Mouse (Mus musculus): ENCODE measurements around the gene AW549877. TPM values are rescaled to one million over a fixed set of nuclear protein-coding genes. Genes with fewer than 3 reads are reported as not detected.

AW549877 gene
- polyA plus RNA-seq, 2 experiments, result 7.2 to 7.4 TPM

DNA sequence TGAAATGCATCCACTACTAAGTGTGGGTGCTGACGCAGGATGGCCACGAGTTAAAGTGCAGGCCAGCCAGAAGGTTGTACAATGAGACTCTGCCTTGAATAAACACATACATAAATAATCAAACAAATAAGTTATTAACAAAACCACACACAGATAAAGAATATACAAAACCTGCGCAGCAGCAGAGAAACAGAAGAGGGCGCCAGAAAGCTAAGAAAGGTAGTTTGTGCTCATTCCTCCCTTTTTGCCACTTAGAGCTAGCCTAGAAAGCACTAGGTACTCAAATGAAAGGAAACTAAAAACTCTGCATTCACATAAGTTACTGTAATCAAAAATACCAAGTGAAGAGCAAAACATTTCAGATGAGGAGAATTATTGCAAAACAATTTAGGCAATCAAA lies 37.6 kb downstream of the AW549877 start:
- whole genome bisulfite sequencing (ENCODE audit: insufficient replicate concordance), result 22% methylated on average over 4 of the region's 4 CpGs
- Histone ChIP-seq H3K27me3 (ENCODE audit: control insufficient read depth, insufficient read depth, low read length) (no peaks in the 10 kb centered on the region), H3K9ac (replicated peaks) (no peak overlapping the region), H3K27ac (no peak overlapping the region), H3K4me3 (ENCODE audit: insufficient read depth in 1 of 2, low read depth in 2 of 2, low read length in 2 of 2) (no peak overlapping the region), H3K9me3 (ENCODE audit: control insufficient read depth, low read length) (no peaks in the 10 kb centered on the region), H3K36me3 (replicated peaks; ENCODE audit: control insufficient read depth, insufficient read depth, low read depth) (no peaks in the 10 kb centered on the region), H3K4me2 (ENCODE audit: low read depth) (no peak overlapping the region), H3K4me1 (replicated peaks; ENCODE audit: control insufficient read depth in 2 of 2, insufficient read depth in 2 of 2, low read length in 1 of 2) (no peaks in the 10 kb centered on the region)
- ATAC-seq (ENCODE audit: insufficient read depth) (no peak), DNase-seq (ENCODE audit: low read depth in 3 of 3, low spot score in 3 of 3) (no peak)
- TF ChIP-seq CTCF (IDR thresholded peaks at IDR 0.05; ENCODE audit: low read depth) (peak; percentile 40), EP300 (IDR thresholded peaks at IDR 0.05; ENCODE audit: low read depth) (no peak)

DNA sequence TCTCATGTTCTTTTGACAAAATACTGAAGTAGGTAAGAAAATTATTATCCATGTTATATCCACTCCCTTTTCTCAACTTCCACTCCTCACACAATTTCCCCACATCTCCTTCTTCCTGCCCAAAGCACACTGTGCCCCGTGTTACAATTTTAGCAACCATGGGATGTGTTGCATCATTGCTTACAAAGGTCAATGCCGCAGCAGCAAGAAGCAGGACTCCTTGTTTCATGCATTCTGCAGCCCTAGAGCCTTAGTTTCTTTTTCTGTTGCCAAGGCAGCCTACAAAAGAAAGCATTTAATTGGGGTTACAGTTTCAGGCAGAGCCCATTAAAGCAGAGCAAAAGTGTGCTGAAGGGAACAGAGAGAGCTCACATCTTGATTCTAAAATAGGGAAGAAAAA lies 40.6 kb downstream of the AW549877 start:
- Histone ChIP-seq H3K4me3 (ENCODE audit: insufficient read depth in 1 of 2, low read depth in 2 of 2, low read length in 2 of 2) (no peak overlapping the region), H3K9ac (replicated peaks) (no peak overlapping the region), H3K36me3 (replicated peaks; ENCODE audit: control insufficient read depth, insufficient read depth, low read depth) (no peaks in the 10 kb centered on the region), H3K4me2 (ENCODE audit: low read depth) (no peak overlapping the region), H3K9me3 (ENCODE audit: control insufficient read depth, low read length) (no peaks in the 10 kb centered on the region), H3K27me3 (ENCODE audit: control insufficient read depth, insufficient read depth, low read length) (no peaks in the 10 kb centered on the region), H3K4me1 (replicated peaks; ENCODE audit: control insufficient read depth in 2 of 2, insufficient read depth in 2 of 2, low read length in 1 of 2) (no peaks in the 10 kb centered on the region), H3K27ac (no peak overlapping the region)
- ATAC-seq (ENCODE audit: insufficient read depth) (no peak), DNase-seq (ENCODE audit: low read depth in 3 of 3, low spot score in 3 of 3) (no peak)
- TF ChIP-seq CTCF (IDR thresholded peaks at IDR 0.05; ENCODE audit: low read depth) (no peak), EP300 (IDR thresholded peaks at IDR 0.05; ENCODE audit: low read depth) (no peak)
- WGBS (ENCODE audit: insufficient replicate concordance), result 42% methylated on average over 2 of the region's 2 CpGs

DNA sequence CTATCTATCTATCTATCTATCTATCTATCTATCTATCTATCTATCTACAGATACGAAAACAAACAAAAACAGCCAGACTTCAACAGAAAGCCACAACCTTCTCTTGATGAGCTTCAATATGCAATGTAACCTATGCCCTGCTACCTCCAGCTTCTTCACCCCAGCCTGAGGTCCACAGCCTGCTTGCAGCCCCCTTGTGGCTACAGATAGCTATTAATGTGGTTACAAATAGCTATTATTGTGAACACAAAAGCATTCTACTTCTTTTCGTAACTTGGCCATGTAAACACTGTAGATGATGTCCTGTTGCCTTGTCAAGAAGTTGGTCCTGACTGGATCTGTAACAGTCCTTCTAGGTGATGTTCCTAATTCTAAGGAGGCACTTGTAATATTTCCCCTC lies 57.4 kb downstream of the AW549877 start:
- ATAC-seq (ENCODE audit: insufficient read depth), result no peak
- Histone ChIP-seq H3K4me3 (ENCODE audit: insufficient read depth in 1 of 2, low read depth in 2 of 2, low read length in 2 of 2) (no peak overlapping the region), H3K27ac (no peak overlapping the region), H3K9me3 (ENCODE audit: control insufficient read depth, low read length) (no peaks in the 10 kb centered on the region), H3K27me3 (ENCODE audit: control insufficient read depth, insufficient read depth, low read length) (no peaks in the 10 kb centered on the region), H3K36me3 (replicated peaks; ENCODE audit: control insufficient read depth, insufficient read depth, low read depth) (no peaks in the 10 kb centered on the region), H3K9ac (replicated peaks) (no peak overlapping the region), H3K4me1 (replicated peaks; ENCODE audit: control insufficient read depth in 2 of 2, insufficient read depth in 2 of 2, low read length in 1 of 2) (no peaks in the 10 kb centered on the region), H3K4me2 (ENCODE audit: low read depth) (no peak overlapping the region)
- no peak for DNase-seq (ENCODE audit: low read depth in 3 of 3, low spot score in 3 of 3)
- 55% methylated on average over 2 of the region's 2 CpGs for WGBS (ENCODE audit: insufficient replicate concordance)
- TF ChIP-seq CTCF (IDR thresholded peaks at IDR 0.05; ENCODE audit: low read depth) (no peak), EP300 (IDR thresholded peaks at IDR 0.05; ENCODE audit: low read depth) (no peak)

DNA sequence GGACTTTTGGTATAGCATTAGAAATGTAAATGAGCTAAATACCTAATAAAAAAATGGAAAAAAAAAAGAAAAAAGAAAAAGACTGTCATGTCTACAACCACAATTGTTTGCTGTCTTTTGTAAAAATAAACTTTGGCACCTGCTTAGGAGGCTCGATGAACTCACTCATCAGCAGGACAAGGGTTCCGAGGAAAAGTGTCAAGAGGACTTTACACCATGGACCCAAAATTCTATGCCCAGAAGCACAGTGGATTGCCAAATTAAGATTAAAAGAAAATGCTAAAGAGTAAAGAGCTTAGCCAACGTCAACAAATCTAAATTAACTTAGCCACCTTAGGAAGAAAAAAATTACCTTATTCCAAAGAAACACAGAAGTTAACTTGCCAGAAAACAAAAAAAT lies 59.5 kb downstream of the AW549877 start:
- Histone ChIP-seq H3K9me3 (ENCODE audit: control insufficient read depth, low read length) (no peaks in the 10 kb centered on the region), H3K9ac (replicated peaks) (no peak overlapping the region), H3K4me2 (ENCODE audit: low read depth) (no peak overlapping the region), H3K27ac (no peak overlapping the region), H3K27me3 (ENCODE audit: control insufficient read depth, insufficient read depth, low read length) (no peaks in the 10 kb centered on the region), H3K4me3 (ENCODE audit: insufficient read depth in 1 of 2, low read depth in 2 of 2, low read length in 2 of 2) (no peak overlapping the region), H3K36me3 (replicated peaks; ENCODE audit: control insufficient read depth, insufficient read depth, low read depth) (no peaks in the 10 kb centered on the region), H3K4me1 (replicated peaks; ENCODE audit: control insufficient read depth in 2 of 2, insufficient read depth in 2 of 2, low read length in 1 of 2) (no peaks in the 10 kb centered on the region)
- ATAC-seq (ENCODE audit: insufficient read depth) (no peak), DNase-seq (ENCODE audit: low read depth in 3 of 3, low spot score in 3 of 3) (no peak)
- no peak for TF ChIP-seq CTCF (IDR thresholded peaks at IDR 0.05; ENCODE audit: low read depth)
- no peak for TF ChIP-seq EP300 (IDR thresholded peaks at IDR 0.05; ENCODE audit: low read depth)
- WGBS (ENCODE audit: insufficient replicate concordance), result 70% methylated on average over 3 of the region's 3 CpGs

DNA sequence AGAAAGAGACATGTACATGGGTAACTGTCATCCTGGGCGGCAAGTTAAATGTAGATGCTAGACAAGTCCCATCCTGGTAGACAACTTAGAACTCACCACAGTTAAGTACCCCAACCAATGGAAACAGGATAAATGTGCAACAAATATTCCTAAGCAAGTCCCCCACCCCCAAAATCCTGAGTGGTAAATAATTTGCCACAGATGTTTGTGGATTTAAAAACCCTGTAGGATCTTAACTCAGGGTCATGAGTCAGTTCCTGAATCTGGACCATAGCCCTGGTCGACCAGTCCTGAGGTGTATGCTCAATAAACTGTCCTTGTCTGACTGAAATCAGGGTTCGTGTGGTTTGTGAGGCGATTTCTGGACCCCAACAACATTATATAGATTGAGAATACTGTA lies 62.1 kb downstream of the AW549877 start:
- Histone ChIP-seq H3K4me2 (ENCODE audit: low read depth) (no peak overlapping the region), H3K27me3 (ENCODE audit: control insufficient read depth, insufficient read depth, low read length) (no peaks in the 10 kb centered on the region), H3K4me3 (ENCODE audit: insufficient read depth in 1 of 2, low read depth in 2 of 2, low read length in 2 of 2) (no peak overlapping the region), H3K9ac (replicated peaks) (no peak overlapping the region), H3K27ac (no peak overlapping the region), H3K36me3 (replicated peaks; ENCODE audit: control insufficient read depth, insufficient read depth, low read depth) (no peaks in the 10 kb centered on the region), H3K4me1 (replicated peaks; ENCODE audit: control insufficient read depth in 2 of 2, insufficient read depth in 2 of 2, low read length in 1 of 2) (no peaks in the 10 kb centered on the region), H3K9me3 (ENCODE audit: control insufficient read depth, low read length) (no peaks in the 10 kb centered on the region)
- 60% methylated on average over 4 of the region's 4 CpGs for whole genome bisulfite sequencing (ENCODE audit: insufficient replicate concordance)
- ATAC-seq (ENCODE audit: insufficient read depth) (no peak), DNase-seq (ENCODE audit: low read depth in 3 of 3, low spot score in 3 of 3) (no peak)
- TF ChIP-seq EP300 (IDR thresholded peaks at IDR 0.05; ENCODE audit: low read depth) (no peak), CTCF (IDR thresholded peaks at IDR 0.05; ENCODE audit: low read depth) (no peak)

Other genes with a start within 250 kb of the AW549877 start
- gene Fbxo4, start 16.2 kb downstream of the AW549877 start, polyA plus RNA-seq (2012; rRNA removed), result 1.5 and 2.0 TPM in 2 replicates
- gene Fbxo4, start 16.2 kb downstream of the AW549877 start, polyA plus RNA-seq (2014; fragmentation: Nextera tagmentation; extraction: Ambion mirVana), result 2.5 and 2.8 TPM in 2 replicates
- 5.8 and 9.4 TPM in 2 replicates for gene Oxct1, start 30.6 kb upstream of the AW549877 start, polyA plus RNA-seq (2012; rRNA removed)
- 24.4 and 31.5 TPM in 2 replicates for gene Oxct1, start 30.6 kb upstream of the AW549877 start, polyA plus RNA-seq (2014; fragmentation: Nextera tagmentation; extraction: Ambion mirVana)

Measured in liver, embryonic 14.5 days (tissue).